In the genomic region with DNA sequence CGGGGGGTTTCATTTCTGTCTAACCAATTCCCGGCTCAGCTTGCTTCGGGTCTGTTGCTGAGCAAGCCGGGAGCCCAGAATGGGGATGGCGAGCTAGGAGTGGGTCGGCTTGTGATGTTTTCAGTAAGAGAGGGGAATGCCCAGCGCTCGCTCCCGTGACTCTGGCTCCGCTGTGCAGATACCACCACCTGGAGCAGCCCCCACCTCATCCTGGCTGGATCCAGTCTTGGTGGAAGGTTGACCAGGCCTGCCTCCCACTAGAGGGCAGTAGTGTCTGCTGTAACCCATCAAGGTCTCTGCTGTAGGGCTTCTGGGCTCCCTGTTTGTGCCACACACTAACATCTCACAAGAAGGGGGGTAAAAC, we compare ENCODE assay signal across 7 mouse cellular contexts. TPM values are rescaled to one million over a fixed set of nuclear protein-coding genes. Genes with fewer than 3 reads are reported as not detected.
DNase-seq lines count a peak whose midpoint lies in the region; ATAC-seq and TF ChIP-seq lines count a peak whose summit lies in the region.

No protein-coding gene starts in this region.

- 0 out of 2 replicates have a peak overlapping the region, but pooled peaks have one; percentile 33 for H3K27ac ChIP-seq in intestine, embryonic 15.5 days
- H3K27ac ChIP-seq in midbrain, embryonic 12.5 days (replicated peaks) = peak overlapping the region; percentile 66
- H3K27ac ChIP-seq in spleen, adult 2 months (ENCODE audit: insufficient read depth, low read length) = no peak overlapping the region

- H3K36me3 ChIP-seq in intestine, embryonic 15.5 days = no peaks in the 10 kb centered on the region
- no peaks in the 10 kb centered on the region for H3K36me3 ChIP-seq in midbrain, embryonic 12.5 days
- no peaks in the 10 kb centered on the region for H3K36me3 ChIP-seq in spleen, adult 2 months (ENCODE audit: control insufficient read depth, insufficient read depth, low read length)

- peak overlapping the region; percentile 76 for H3K4me2 ChIP-seq in intestine, embryonic 15.5 days (replicated peaks)
- peak overlapping the region; percentile 62 for H3K4me2 ChIP-seq in midbrain, embryonic 12.5 days (replicated peaks)

- peak; percentile 55; the same call in 1 of the 2 replicates for TF ChIP-seq CTCF in spleen, adult 2 months (IDR thresholded peaks at IDR 0.05; ENCODE audit: extremely low read depth, insufficient read depth, insufficient read length, insufficient replicate concordance)

- TF ChIP-seq POLR2A in spleen, adult 2 months (IDR thresholded peaks at IDR 0.05; ENCODE audit: low read depth, low read length) = no peak

- H3K4me1 ChIP-seq in intestine, embryonic 15.5 days (replicated peaks) = no peaks in the 10 kb centered on the region; the same call in 1 of the 2 replicates
- peaks cover 6% of the 10 kb centered on the region for H3K4me1 ChIP-seq in midbrain, embryonic 12.5 days
- H3K4me1 ChIP-seq in spleen, adult 2 months (ENCODE audit: control insufficient read depth, insufficient read depth, insufficient read length) = no peaks in the 10 kb centered on the region

- H3K9ac ChIP-seq in intestine, embryonic 15.5 days = peak overlapping the region; percentile 26; the same call in 1 of the 2 replicates
- peak overlapping the region; percentile 52 for H3K9ac ChIP-seq in midbrain, embryonic 12.5 days (replicated peaks)

- H3K27me3 ChIP-seq in intestine, embryonic 15.5 days (replicated peaks) = no peaks in the 10 kb centered on the region
- H3K27me3 ChIP-seq in midbrain, embryonic 12.5 days = no peaks in the 10 kb centered on the region
- H3K27me3 ChIP-seq in spleen, adult 2 months (ENCODE audit: control insufficient read depth, insufficient read depth, low read length) = no peaks in the 10 kb centered on the region

- H3K9me3 ChIP-seq in intestine, embryonic 15.5 days = no peaks in the 10 kb centered on the region
- H3K9me3 ChIP-seq in midbrain, embryonic 12.5 days = no peaks in the 10 kb centered on the region

- H3K4me3 ChIP-seq in intestine, embryonic 15.5 days (replicated peaks) = peak overlapping the region; percentile 34
- peak overlapping the region; percentile 43 for H3K4me3 ChIP-seq in midbrain, embryonic 12.5 days
- H3K4me3 ChIP-seq in spleen, adult 2 months (ENCODE audit: extremely low read depth, insufficient read depth, insufficient read length) = no peak overlapping the region

- peak; percentile 84 for DNase-seq in adrenal gland, postnatal 10 days
- peak; percentile 93 for DNase-seq in embryo, embryonic 10 days (ENCODE audit: low spot score)
- peak; percentile 67 to 73 for DNase-seq in gastrocnemius, postnatal 36 days
- peak; percentile 95 for DNase-seq in left cerebral cortex, postnatal 4 days
- peak; percentile 8 to 23 for DNase-seq in spleen, adult 2 months (ENCODE audit: low read depth in 1 of 2, low spot score in 2 of 2)

- intact Hi-C loops in gastrocnemius, postnatal 36 days (cut with DNase I) = loop anchor here (2.0 kb wide), 1 partner anchor 30 kb away; no protein-coding TSS in a partner anchor
- intact Hi-C loops in left cerebral cortex, postnatal 4 days (cut with DNase I) = loop anchor here (5.0 to 10.0 kb wide), 2 partner anchors 623 to 716 kb away; no protein-coding TSS in a partner anchor

- 11% methylated on average over 10 of the region's 10 CpGs for WGBS in intestine, embryonic 15.5 days
- 4% methylated on average over 10 of the region's 10 CpGs for WGBS in midbrain, embryonic 12.5 days
- 51% methylated on average over 10 of the region's 10 CpGs for WGBS in spleen, adult 2 months

- peak; percentile 88 for ATAC-seq in intestine, embryonic 15.5 days
- ATAC-seq in midbrain, embryonic 12.5 days (ENCODE audit: low FRiP score, low read depth) = peak; percentile 91

RNA-seq across cellular contexts. Expression of gene Gmpr, which starts 31.9 kb away (rescaled TPM):
- 100 to 1,000 TPM; 118 to 230 TPM for total RNA-seq in adrenal gland, postnatal 10 days (2021)
- total RNA-seq in gastrocnemius, postnatal 36 days (2021) = 100 to 1,000 TPM; 157 to 197 TPM
- 26.9 and 28.7 TPM in 2 replicates for polyA plus RNA-seq in intestine, embryonic 15.5 days (2015; fragmentation: Nextera tagmentation; extraction: Ambion mirVana)
- total RNA-seq in left cerebral cortex, postnatal 4 days (2021) = 10 to 100 TPM; 16.2 to 17.5 TPM
- 14.3 and 15.7 TPM in 2 replicates for polyA plus RNA-seq in midbrain, embryonic 12.5 days (2016; fragmentation: Nextera tagmentation; extraction: Ambion mirVana)
- polyA plus RNA-seq in spleen, adult 2 months (2012; rRNA removed) = 5.1 and 5.7 TPM in 2 replicates

Comparison
In these comparisons a context has a peak if more than half of its experiments do, and no peak if none do; other contexts are left out.
1. DNase-seq: peak in every context shown above with its lines; median percentile 95 in left cerebral cortex, postnatal 4 days; 93 in embryo, embryonic 10 days; 84 in adrenal gland, postnatal 10 days; 70 in gastrocnemius, postnatal 36 days; 16 in spleen, adult 2 months.
2. RNA of gene Gmpr, which starts 31.9 kb away (total RNA-seq): 118 to 230 TPM in adrenal gland, postnatal 10 days and 157 to 197 TPM in gastrocnemius, postnatal 36 days; 16.2 to 17.5 TPM in left cerebral cortex, postnatal 4 days; every median in the first group is over 4 times any median in the second.